Mouse (Mus musculus): Measurements from ENCODE around the gene Tmem238.

DNA sequence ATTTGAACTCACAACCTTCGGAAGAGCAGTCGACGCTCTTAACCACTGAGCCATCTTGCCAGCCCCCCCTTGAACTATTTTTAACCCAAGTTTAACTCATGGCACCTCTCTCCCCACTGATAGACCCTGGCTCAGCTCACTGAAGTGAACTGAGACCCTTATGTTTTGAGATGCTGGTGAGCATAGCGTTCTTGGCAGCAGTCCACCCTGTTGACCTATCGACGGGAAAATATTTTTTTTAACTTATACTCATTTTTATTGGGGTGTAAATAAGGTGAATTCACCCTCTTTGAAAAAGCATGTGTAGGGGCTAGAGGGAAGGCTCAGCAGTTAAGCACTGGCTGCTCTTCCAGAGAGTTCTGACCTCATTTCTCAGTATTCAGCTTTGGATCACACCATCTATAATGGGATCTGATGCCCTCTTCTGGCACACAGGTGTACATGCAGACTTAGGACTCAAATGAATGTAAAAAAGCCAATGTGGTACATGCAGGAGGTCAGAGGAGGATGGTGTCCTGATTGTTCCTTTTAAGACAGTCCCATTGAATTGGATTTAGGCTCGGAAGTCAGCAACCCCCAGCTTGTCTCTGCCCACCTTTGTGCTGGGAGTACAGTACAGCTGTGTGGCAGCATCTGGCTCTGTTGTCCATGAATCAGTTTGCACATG is 6.4 kb upstream of the Tmem238 start:
- peak; percentile 34; the same call in 1 of the 2 replicates for TF ChIP-seq CTCF (IDR thresholded peaks at IDR 0.05; ENCODE audit: insufficient read depth, low read length)
- TF ChIP-seq POLR2A (IDR thresholded peaks at IDR 0.05; ENCODE audit: borderline replicate concordance, extremely low read depth, low read depth, low read length): no peak

Data from lung, adult 2 months (tissue).